8 mouse cellular contexts compared by ENCODE assay signal in genomic region chrX:7658031-7658784, GRCm38 (mm10). TPM values are rescaled to one million over a fixed set of nuclear protein-coding genes. Genes with fewer than 3 reads are reported as not detected.
DNase-seq lines count a peak whose midpoint lies in the region; ATAC-seq and TF ChIP-seq lines count a peak whose summit lies in the region.

No protein-coding gene starts in this region.

- peak overlapping the region; percentile 60 for H3K4me2 ChIP-seq in lung, embryonic 14.5 days
- peak overlapping the region; percentile 54 for H3K4me2 ChIP-seq in stomach, embryonic 15.5 days

- peak; percentile 56 for DNase-seq in urinary bladder, postnatal 14 days (ENCODE audit: low spot score)
- DNase-seq in urinary bladder, postnatal 25 days (ENCODE audit: low spot score): no peak
- DNase-seq in kidney, adult 11 months: peak; percentile 59
- peak; percentile 74 for DNase-seq in lung, embryonic 14.5 days
- DNase-seq in layer of hippocampus, adult 2 months (ENCODE audit: low spot score in 2 of 2): no peak
- no peak for DNase-seq in frontal cortex, postnatal 36 days (ENCODE audit: low spot score in 2 of 2)

- H3K4me1 ChIP-seq in lung, embryonic 14.5 days (ENCODE audit: insufficient read depth): no peaks in the 10 kb centered on the region; the same call in 1 of the 2 replicates
- no peaks in the 10 kb centered on the region for H3K4me1 ChIP-seq in stomach, embryonic 15.5 days

- no peaks in the 10 kb centered on the region for H3K27me3 ChIP-seq in lung, embryonic 14.5 days (ENCODE audit: insufficient read depth, low read length)
- no peaks in the 10 kb centered on the region for H3K27me3 ChIP-seq in stomach, embryonic 15.5 days (replicated peaks)

- no peak for TF ChIP-seq CTCF in lung, embryonic 14.5 days (IDR thresholded peaks at IDR 0.05; ENCODE audit: low read depth)
- TF ChIP-seq CTCF in layer of hippocampus, adult 2 months (conservative IDR thresholded peaks at IDR 0.05): no peak

- peak; percentile 40 for ATAC-seq in granulocyte monocyte progenitor cell, adult 5-6 weeks (replicated peaks; ENCODE audit: poor library complexity, severe bottlenecking)
- ATAC-seq in lung, embryonic 14.5 days (ENCODE audit: insufficient read depth): peak; percentile 81
- peak; percentile 79 for ATAC-seq in stomach, embryonic 15.5 days (ENCODE audit: insufficient read depth, low FRiP score, low read depth)

- H3K9ac ChIP-seq in lung, embryonic 14.5 days: peak overlapping the region; percentile 58
- H3K9ac ChIP-seq in stomach, embryonic 15.5 days: no peak overlapping the region

- H3K27ac ChIP-seq in lung, embryonic 14.5 days (ENCODE audit: low read depth): peak overlapping the region; percentile 63; the same call in 1 of the 2 replicates
- peak overlapping the region; percentile 80 for H3K27ac ChIP-seq in stomach, embryonic 15.5 days
- H3K27ac ChIP-seq in layer of hippocampus, adult 2 months: no peak overlapping the region

- no peaks in the 10 kb centered on the region for H3K9me3 ChIP-seq in lung, embryonic 14.5 days (ENCODE audit: low read depth, low read length)
- H3K9me3 ChIP-seq in stomach, embryonic 15.5 days: no peaks in the 10 kb centered on the region

- H3K36me3 ChIP-seq in lung, embryonic 14.5 days (ENCODE audit: insufficient read depth): no peaks in the 10 kb centered on the region
- no peaks in the 10 kb centered on the region for H3K36me3 ChIP-seq in stomach, embryonic 15.5 days

- peak overlapping the region; percentile 44 for H3K4me3 ChIP-seq in lung, embryonic 14.5 days (ENCODE audit: low read depth, low read length)
- H3K4me3 ChIP-seq in stomach, embryonic 15.5 days (replicated peaks): peak overlapping the region; percentile 49
- no peak overlapping the region; the same call in 1 of the 2 replicates for H3K4me3 ChIP-seq in layer of hippocampus, adult 2 months

- WGBS in lung, embryonic 14.5 days: 12% methylated on average over 15 of the region's 15 CpGs
- 16% methylated on average over 15 of the region's 15 CpGs for WGBS in stomach, embryonic 15.5 days

RNA-seq across cellular contexts. Expression of gene Prickle3, which starts 1.1 kb away (rescaled TPM):
- 8.4 and 12.5 TPM in 2 replicates for total RNA-seq in granulocyte monocyte progenitor cell, adult 5-6 weeks (2014; fragmentation: Nextera tagmentation)
- total RNA-seq in granulocyte monocyte progenitor cell, adult 5-6 weeks (2017): 2.6 and 2.7 TPM in 2 replicates
- polyA plus RNA-seq in lung, embryonic 14.5 days (2014; fragmentation: Nextera tagmentation; extraction: Ambion mirVana): 8.3 and 8.6 TPM in 2 replicates
- 10.7 and 10.8 TPM in 2 replicates for polyA plus RNA-seq in stomach, embryonic 15.5 days (2015; fragmentation: Nextera tagmentation; extraction: Ambion mirVana)
- 1 to 10 TPM; 1.0 to 1.1 TPM for total RNA-seq in layer of hippocampus, adult 2 months (2021)

RNA-seq across cellular contexts. Expression of gene Plp2, which starts 13.0 kb away (rescaled TPM):
- total RNA-seq in granulocyte monocyte progenitor cell, adult 5-6 weeks (2014; fragmentation: Nextera tagmentation): 51.4 and 73.9 TPM in 2 replicates
- total RNA-seq in granulocyte monocyte progenitor cell, adult 5-6 weeks (2017): 16.0 and 20.9 TPM in 2 replicates
- polyA plus RNA-seq in lung, embryonic 14.5 days (2014; fragmentation: Nextera tagmentation; extraction: Ambion mirVana): 185 and 188 TPM in 2 replicates
- polyA plus RNA-seq in stomach, embryonic 15.5 days (2015; fragmentation: Nextera tagmentation; extraction: Ambion mirVana): 223 and 255 TPM in 2 replicates
- total RNA-seq in layer of hippocampus, adult 2 months (2021): 1 to 10 TPM; 4.9 to 5.4 TPM

RNA-seq across cellular contexts. Expression of gene Syp, which starts 19.9 kb away (rescaled TPM):
- total RNA-seq in granulocyte monocyte progenitor cell, adult 5-6 weeks (2014; fragmentation: Nextera tagmentation): 0.23 and 0.97 TPM in 2 replicates
- total RNA-seq in granulocyte monocyte progenitor cell, adult 5-6 weeks (2017): 0.13 TPM in 1 of 2 replicates, not detected in the other
- polyA plus RNA-seq in lung, embryonic 14.5 days (2014; fragmentation: Nextera tagmentation; extraction: Ambion mirVana): 0.88 and 0.97 TPM in 2 replicates
- polyA plus RNA-seq in stomach, embryonic 15.5 days (2015; fragmentation: Nextera tagmentation; extraction: Ambion mirVana): 7.3 and 7.5 TPM in 2 replicates
- 1,000 to 10,000 TPM; 1,738 to 1,877 TPM for total RNA-seq in layer of hippocampus, adult 2 months (2021)

RNA-seq across cellular contexts. Expression of gene Magix, which starts 22.8 kb away (rescaled TPM):
- not detected in 2 replicates for total RNA-seq in granulocyte monocyte progenitor cell, adult 5-6 weeks (2014; fragmentation: Nextera tagmentation)
- 0.17 TPM in 1 of 2 replicates, not detected in the other for total RNA-seq in granulocyte monocyte progenitor cell, adult 5-6 weeks (2017)
- polyA plus RNA-seq in lung, embryonic 14.5 days (2014; fragmentation: Nextera tagmentation; extraction: Ambion mirVana): 0.12 and 0.13 TPM in 2 replicates
- 0.54 and 0.74 TPM in 2 replicates for polyA plus RNA-seq in stomach, embryonic 15.5 days (2015; fragmentation: Nextera tagmentation; extraction: Ambion mirVana)
- under 1 TPM; 0.31 to 0.52 TPM for total RNA-seq in layer of hippocampus, adult 2 months (2021)

RNA-seq across cellular contexts. Expression of gene Gpkow, which starts 38.7 kb away (rescaled TPM):
- total RNA-seq in granulocyte monocyte progenitor cell, adult 5-6 weeks (2014; fragmentation: Nextera tagmentation): 18.9 and 21.2 TPM in 2 replicates
- 30.4 and 32.7 TPM in 2 replicates for total RNA-seq in granulocyte monocyte progenitor cell, adult 5-6 weeks (2017)
- polyA plus RNA-seq in lung, embryonic 14.5 days (2014; fragmentation: Nextera tagmentation; extraction: Ambion mirVana): 46.6 and 46.9 TPM in 2 replicates
- polyA plus RNA-seq in stomach, embryonic 15.5 days (2015; fragmentation: Nextera tagmentation; extraction: Ambion mirVana): 33.0 and 34.9 TPM in 2 replicates
- 10 to 100 TPM; 32.6 to 40.6 TPM for total RNA-seq in layer of hippocampus, adult 2 months (2021)

Comparison
In these comparisons a context has a peak if more than half of its experiments do, and no peak if none do; other contexts are left out.
1. DNase-seq: peak in urinary bladder, postnatal 14 days (single experiment), kidney, adult 11 months (single experiment) and lung, embryonic 14.5 days (single experiment); none in urinary bladder, postnatal 25 days (single experiment), layer of hippocampus, adult 2 months (0 of 2) and frontal cortex, postnatal 36 days (0 of 2).
2. RNA of gene Syp, which starts 19.9 kb away (total RNA-seq): 1,738 to 1,877 TPM in layer of hippocampus, adult 2 months; 0.13 to 0.97 TPM in granulocyte monocyte progenitor cell, adult 5-6 weeks; every median in the first group is over 100 times any median in the second.
3. Peak in every context shown above with its lines, with median percentiles within 50 percentile points of each other: ATAC-seq.